Mouse (Mus musculus) right cerebral cortex, postnatal 10 days (tissue): ENCODE data around the gene Rhbdf1.
"Not testable (repeated sequence)": the region's sequence is repeated elsewhere in the genome, so short reads cannot be mapped to it uniquely, and the experiment has no call there.

Experiments
- DNase-seq, 2 experiments: peaks; one replicate each; pipeline ENCODE4 v3.0.0; 2021; ENCODE audit warnings: low spot score in 2 of 2

Rhbdf1 gene

GRCm38 (mm10) chr11:32221225-32221950, 712 bp downstream of the Rhbdf1 start:
- DNase-seq: peak; percentile 52 to 55

GRCm38 (mm10) chr11:32220607-32221224, 1.4 kb downstream of the Rhbdf1 start:
- DNase-seq: peak in 1 of 2 experiments; percentile 55

GRCm38 (mm10) chr11:32219287-32219686, 2.8 kb downstream of the Rhbdf1 start:
- peak in 1 of 2 experiments; percentile 50 for DNase-seq

- DNase-seq: peak; percentile 60 to 74
Measured at GRCm38 (mm10) chr11:32218501-32219050, 3.5 kb downstream of the Rhbdf1 start.

- DNase-seq: peak; percentile 62 to 78
Measured at GRCm38 (mm10) chr11:32216851-32217250, 5.2 kb downstream of the Rhbdf1 start.

- DNase-seq: no peak
Measured at GRCm38 (mm10) chr11:32215372-32216162, 6.5 kb downstream of the Rhbdf1 start.

GRCm38 (mm10) chr11:32210623-32211022, 11.5 kb downstream of the Rhbdf1 start:
- no peak for DNase-seq

- peak; percentile 98 for DNase-seq
Measured at GRCm38 (mm10) chr11:32205058-32205873, 16.8 kb downstream of the Rhbdf1 start, which contains the start of gene Snrnp25. Gene Snrnp25, plus strand, starts transcription at chr11:32205415.

- DNase-seq: no peak
Measured at GRCm38 (mm10) chr11:32201922-32202685, 20.0 kb downstream of the Rhbdf1 start.

- DNase-seq: not testable (repeated sequence)
Measured at GRCm38 (mm10) chr11:32200992-32201391, 21.1 kb downstream of the Rhbdf1 start.

GRCm38 (mm10) chr11:32200075-32200601, 22.0 kb downstream of the Rhbdf1 start, which contains the start of gene Il9r:
Gene Il9r, minus strand, starts transcription at chr11:32200279.
- peak in 1 of 2 experiments; percentile 6 for DNase-seq

- peak in 1 of 2 experiments; percentile 11 for DNase-seq
Measured at GRCm38 (mm10) chr11:32199230-32199629, 22.9 kb downstream of the Rhbdf1 start.

- DNase-seq: peak in 1 of 2 experiments; percentile 12
Measured at GRCm38 (mm10) chr11:32198256-32198955, 23.7 kb downstream of the Rhbdf1 start.

- peak in 1 of 2 experiments; percentile 6 for DNase-seq
Measured at GRCm38 (mm10) chr11:32197766-32198165, 24.3 kb downstream of the Rhbdf1 start.

- DNase-seq: peak in 1 of 2 experiments; percentile 5
Measured at GRCm38 (mm10) chr11:32196727-32197126, 25.4 kb downstream of the Rhbdf1 start.

- peak in 1 of 2 experiments; percentile 9 for DNase-seq
Measured at GRCm38 (mm10) chr11:32195867-32196540, 26.1 kb downstream of the Rhbdf1 start.

GRCm38 (mm10) chr11:32194626-32195025, 27.5 kb downstream of the Rhbdf1 start:
- DNase-seq: peak in 1 of 2 experiments; percentile 11

- no peak for DNase-seq
Measured at GRCm38 (mm10) chr11:32194086-32194485, 28.0 kb downstream of the Rhbdf1 start.

- DNase-seq: no peak
Measured at GRCm38 (mm10) chr11:32193156-32193555, 28.9 kb downstream of the Rhbdf1 start.
